Mouse (Mus musculus) erythroid progenitor cell, adult 5-6 weeks (primary cell): ENCODE data around the gene Pde7b. TPM values are rescaled to one million over a fixed set of nuclear protein-coding genes. Genes with fewer than 3 reads are reported as not detected.

Experiments
- ATAC-seq: replicated peaks from 2 replicates; pipeline ENCODE4 v1.8.0; 2016; ENCODE audit warnings: moderate number of reproducible peaks, mild to moderate bottlenecking, moderate TSS enrichment, inconsistent platforms; ENCODE audit not compliant: poor library complexity, low FRiP score, severe bottlenecking
- total RNA-seq, 2 experiments: library from RNA; stranded (forward) in 1 of 2; stranded (reverse) in 1 of 2; fragments of 150-400 nt in 1 of 2; fragments of 186-747, 209-891 nt in 1 of 2; gene quantifications; 2 replicates each; pipeline versions ENCODE4 v1.2.3 to v1.2.4; 2015 to 2017; ENCODE audit warnings: low replicate concordance in 2 of 2

The Pde7b gene
- total RNA-seq, 2 experiments from 2014 or later = not detected

GRCm38 (mm10) chr10:20723962-20724361 lies 916 bp downstream of the Pde7b start:
- ATAC-seq = no peak

- ATAC-seq = no peak
Measured at GRCm38 (mm10) chr10:20723521-20723915, 1.4 kb downstream of the Pde7b start.

DNA sequence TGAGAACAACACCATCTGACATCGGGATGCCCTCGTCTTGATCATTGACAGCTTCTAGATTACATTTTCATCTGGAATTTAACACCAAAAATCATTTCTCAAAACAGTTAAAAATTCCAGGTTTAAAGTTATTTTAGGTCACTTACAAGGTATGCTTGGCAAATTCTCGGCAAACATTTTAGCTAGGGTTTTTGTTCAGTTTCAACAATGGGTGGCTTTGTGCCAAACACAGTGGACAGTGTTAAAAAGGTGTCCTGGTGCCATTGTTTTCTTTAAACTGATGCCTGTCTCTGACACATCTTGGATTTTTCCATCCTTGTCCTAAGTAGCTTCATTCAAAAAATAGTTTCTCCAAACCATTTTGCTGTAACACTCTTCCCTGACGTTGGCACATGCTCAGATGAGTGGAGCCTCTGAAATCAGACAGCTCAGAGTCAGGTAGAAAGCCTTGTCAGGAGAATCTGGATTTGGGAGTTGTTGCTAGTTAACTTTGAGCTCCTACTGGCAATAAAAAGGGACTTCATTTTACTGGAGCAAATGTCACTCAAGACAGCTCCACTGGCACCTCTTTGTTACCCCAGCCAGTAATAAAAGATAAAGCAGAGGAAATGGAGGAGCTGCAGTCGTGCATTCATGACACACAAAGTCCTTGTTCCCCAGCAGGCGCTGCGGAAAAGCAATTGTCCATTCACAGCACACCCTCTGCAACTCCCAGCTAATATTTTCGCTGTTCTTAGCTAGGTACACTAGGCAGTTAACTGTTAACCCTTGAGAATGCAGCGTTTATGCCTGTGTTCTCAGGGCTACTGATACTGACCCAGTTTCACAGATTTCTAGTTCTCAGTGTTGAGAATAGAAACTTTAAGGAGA lies 2.0 kb downstream of the Pde7b start:
- no peak for ATAC-seq

GRCm38 (mm10) chr10:20719201-20719600 lies 5.7 kb downstream of the Pde7b start:
- ATAC-seq = no peak

DNA sequence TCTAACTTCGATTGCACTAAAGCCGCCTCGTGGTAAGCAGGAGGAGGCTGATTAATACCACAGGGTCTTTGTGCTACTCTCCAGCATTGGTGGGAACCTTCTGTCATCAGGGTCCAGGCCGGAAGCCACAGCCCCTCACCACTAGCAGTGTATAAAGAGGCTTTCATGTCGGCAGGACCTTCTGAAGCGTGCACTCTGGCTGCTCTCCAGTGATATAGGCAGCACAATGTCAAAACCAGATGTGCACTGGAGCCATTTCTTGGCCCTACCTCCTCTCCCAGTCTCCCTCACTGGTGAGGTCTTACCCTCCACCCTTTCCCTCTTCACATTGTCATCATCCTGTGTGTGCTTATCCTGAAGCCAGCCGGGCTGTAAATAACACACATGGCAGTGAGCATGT lies 24.2 kb downstream of the Pde7b start:
- ATAC-seq = no peak

- no peak for ATAC-seq
Measured at GRCm38 (mm10) chr10:20699874-20700273, 25.0 kb downstream of the Pde7b start.

DNA sequence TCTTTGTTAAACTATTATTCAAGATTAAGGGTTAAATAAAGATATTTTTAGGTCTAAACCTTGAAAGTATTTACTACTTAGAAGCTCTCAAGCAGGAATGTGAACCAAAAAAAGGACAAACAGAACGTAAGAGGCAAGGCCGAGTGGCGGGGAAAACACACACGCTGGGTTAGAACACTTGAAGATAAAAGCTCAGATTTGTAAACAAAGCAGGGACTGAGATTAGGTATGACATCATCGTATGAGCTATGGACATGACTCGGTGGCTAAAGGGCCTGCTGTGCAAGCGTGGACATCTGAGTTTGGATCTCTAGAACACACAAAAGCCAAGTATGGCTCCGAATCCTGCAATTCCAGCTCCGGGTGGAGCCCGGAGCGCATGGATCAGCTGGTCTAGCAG lies 29.2 kb downstream of the Pde7b start:
- ATAC-seq = no peak

DNA sequence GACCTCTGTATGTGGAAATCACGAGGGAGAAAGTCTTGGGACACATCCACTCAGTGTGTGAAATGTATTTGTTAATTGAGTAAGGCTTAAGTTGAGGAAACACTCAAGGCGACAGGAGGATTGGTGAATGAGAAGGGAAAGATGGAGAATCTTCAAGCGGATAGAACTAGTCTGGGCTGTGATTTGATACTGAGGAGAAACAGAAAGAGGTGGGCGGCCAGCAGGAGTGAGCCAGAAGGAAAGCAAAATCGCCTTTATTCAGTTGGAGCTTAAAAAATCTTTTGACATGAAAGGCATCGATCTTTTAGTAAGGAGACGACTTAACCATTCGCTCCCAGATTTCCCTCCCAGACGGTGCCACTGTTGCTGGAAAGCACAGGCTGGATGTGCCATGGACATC lies 34.9 kb downstream of the Pde7b start:
- no peak for ATAC-seq

GRCm38 (mm10) chr10:20684151-20684550 lies 40.7 kb downstream of the Pde7b start:
- no peak for ATAC-seq

- ATAC-seq = no peak
Measured at GRCm38 (mm10) chr10:20680986-20681385, 43.9 kb downstream of the Pde7b start.

DNA sequence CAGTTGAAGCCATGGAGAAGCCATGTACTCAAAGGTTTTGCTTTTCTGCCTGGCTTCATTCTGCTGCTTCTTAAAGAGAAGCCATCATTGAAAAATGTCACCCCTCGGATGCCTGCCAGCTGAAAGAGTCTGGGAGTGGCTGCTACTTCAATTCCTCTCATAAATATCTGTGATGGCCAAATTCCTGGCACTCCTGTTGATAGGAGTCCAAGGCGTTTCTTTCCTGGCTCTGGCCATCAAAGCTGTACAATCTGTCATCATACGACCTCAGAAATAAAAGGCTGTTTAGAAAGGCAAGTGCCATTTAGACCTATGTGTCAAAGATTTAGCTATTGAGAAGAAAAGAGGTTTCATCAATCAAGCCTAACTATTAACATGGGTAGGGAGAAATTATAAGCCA lies 49.6 kb downstream of the Pde7b start:
- ATAC-seq = no peak

DNA sequence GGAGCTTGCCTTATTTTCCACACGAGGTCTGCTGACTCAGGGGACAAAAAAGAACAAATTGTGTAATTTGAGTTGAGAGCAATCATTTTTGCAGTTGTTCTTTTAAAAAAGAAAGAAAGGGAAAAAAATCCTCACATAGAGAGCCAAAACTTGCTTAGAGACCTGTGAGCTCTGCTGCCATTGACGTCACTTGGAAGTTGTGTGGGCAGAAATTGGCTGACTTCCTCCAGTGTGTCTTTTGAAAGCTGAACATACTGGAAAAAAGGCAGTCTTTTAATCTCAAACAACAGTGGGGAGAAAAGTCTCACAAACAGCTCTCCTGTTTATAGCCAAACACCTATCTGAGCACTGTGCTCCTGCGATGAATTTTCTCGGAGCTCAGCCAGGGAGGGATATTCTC lies 51.1 kb downstream of the Pde7b start:
- no peak for ATAC-seq

DNA sequence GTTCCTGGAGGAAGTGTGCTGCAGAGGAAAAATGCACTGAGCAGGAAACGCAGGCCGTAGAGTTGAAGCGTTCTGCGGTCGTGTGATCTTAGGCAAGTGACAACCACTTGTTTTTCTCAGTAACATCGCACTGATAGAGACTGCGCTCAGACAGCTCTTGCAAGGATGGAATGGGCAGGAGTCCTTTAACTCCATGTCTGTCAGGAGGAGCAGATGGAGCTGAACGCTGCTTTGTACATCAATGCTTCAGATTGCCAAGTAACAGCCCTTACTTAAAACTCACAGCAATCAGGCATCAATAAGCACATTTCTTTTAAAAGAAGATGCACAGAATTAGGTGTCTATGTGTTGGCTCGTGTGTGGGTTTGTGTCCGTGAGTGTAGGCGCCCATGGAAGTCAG lies 52.3 kb downstream of the Pde7b start:
- no peak for ATAC-seq

DNA sequence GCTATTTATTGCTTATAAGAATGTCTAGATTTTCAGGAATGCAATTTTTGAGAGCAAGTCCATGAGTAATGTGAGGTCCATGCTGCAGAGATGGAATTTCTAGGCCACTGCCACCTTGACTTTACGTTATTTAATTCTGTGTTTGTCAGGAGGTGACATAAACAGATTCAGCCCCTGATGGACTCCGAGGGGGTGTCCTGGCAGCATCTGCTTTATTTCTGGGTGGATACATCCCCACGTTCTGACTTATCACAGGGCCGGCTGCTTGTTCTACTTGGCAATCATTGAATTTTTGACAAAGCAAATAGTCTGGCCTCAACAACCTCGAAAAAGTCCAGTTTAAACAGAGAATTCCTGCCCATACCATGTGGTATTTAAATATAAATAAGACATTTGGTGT lies 53.3 kb downstream of the Pde7b start:
- ATAC-seq = no peak

GRCm38 (mm10) chr10:20670541-20670940 lies 54.3 kb downstream of the Pde7b start:
- ATAC-seq = no peak

DNA sequence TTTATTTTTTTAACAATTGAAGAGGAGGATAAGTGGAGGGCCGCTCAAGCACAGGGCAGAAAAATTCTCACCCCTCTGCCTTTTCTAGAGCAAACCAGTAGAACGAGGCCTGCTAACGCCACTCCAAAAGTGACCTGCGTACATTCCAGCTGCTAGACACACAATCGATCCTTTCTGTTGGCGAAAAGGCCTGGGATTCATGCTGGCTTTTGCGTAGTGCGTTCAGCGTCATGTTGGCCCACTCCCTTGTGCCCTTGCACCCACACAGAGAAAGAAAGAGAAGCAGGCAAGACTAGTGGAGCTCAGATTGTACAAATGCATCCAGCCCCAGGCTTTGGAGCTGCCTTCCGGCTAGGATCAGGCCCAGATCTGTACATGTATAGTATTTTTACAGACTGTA lies 55.4 kb downstream of the Pde7b start:
- no peak for ATAC-seq

- no peak for ATAC-seq
Measured at GRCm38 (mm10) chr10:20668577-20668976, 56.3 kb downstream of the Pde7b start.

GRCm38 (mm10) chr10:20666655-20667054 lies 58.2 kb downstream of the Pde7b start:
- no peak for ATAC-seq

DNA sequence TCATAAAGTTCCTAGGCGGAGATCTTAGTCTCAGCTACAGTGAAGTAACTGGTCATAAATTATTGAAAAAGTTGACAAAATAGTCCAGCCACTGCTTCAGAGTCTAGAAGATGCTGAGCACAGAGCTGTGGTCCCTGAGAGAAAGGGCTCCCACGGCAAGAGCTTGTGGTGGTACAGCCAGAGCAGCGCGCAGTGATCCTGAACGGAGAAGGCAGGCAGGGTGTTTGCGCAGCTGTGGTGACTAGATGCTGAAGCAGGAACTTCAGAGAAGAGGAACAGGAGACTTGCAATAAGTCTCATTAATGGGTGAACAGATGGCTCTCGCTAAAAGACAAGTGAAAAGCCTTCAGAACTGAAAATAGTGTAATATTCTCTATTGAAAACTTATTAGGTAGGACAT lies 61.9 kb downstream of the Pde7b start:
- ATAC-seq = no peak

DNA sequence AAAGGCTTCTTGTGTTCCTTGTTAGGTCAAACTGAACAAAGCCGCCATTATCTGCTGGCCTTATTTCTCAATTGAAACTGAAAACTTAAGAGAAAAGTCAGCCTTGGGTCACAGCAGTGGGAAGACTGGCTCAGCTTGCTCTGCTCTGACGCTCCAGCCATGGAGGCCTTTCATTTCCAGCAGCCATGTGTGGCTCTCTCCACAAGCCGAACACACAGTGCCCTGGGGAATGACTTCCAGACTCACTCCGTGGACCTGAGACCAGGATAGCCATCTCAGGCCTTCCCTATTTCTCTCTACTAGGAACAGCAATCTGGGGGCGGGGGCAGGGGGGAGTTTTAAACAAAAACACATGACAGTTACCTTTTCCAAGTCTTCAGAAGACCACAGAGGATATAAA lies 63.2 kb downstream of the Pde7b start:
- ATAC-seq = no peak

GRCm38 (mm10) chr10:20659718-20660117 lies 65.2 kb downstream of the Pde7b start:
- no peak for ATAC-seq

DNA sequence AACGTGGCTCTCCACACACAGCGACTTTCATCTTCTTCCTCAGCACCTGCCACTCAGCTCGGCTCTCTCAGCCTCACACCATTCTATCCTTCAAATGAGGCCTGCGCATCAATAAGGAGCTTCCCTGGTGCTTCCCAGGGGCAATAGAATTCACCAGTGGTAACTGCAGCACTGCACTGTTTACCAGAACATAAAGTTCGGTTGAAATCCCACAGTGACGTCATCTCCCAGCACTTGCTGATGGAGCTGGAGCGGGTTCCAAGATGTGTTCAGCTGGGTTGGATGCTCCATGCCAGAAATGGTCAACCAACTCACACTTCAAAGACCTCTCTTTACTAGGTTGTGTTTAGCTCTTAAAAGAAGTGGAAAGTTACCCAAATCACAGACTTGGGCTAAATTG lies 65.6 kb downstream of the Pde7b start:
- no peak for ATAC-seq
